Mouse (Mus musculus) myocyte (in vitro differentiated cells): ENCODE results near the gene Gm49384.

ENCODE experiments used
- CEBPB ChIP-seq: IDR thresholded peaks from 2 replicates; pipeline ENCODE4 v1.6.1; 2011; ENCODE audit warnings: mild to moderate bottlenecking, moderate library complexity; ENCODE audit not compliant: poor library complexity, insufficient read depth, severe bottlenecking
- E2F4 ChIP-seq: IDR thresholded peaks from one replicate; pipeline ENCODE4 v1.6.1; 2011; ENCODE audit warnings: mild to moderate bottlenecking, control low read depth, moderate library complexity; ENCODE audit not compliant: insufficient read depth
- MAX ChIP-seq: IDR thresholded peaks from one replicate; pipeline ENCODE4 v1.6.1; 2011; ENCODE audit warnings: low read depth, mild to moderate bottlenecking, control low read depth
- MYOD1 ChIP-seq, 3 experiments: IDR thresholded peaks; one replicate each; pipeline ENCODE4 v1.6.1; 2011; ENCODE audit warnings: control low read depth in 2 of 3, low read depth in 2 of 3, mild to moderate bottlenecking in 2 of 3, moderate library complexity in 1 of 3; ENCODE audit not compliant: insufficient read length in 2 of 3, control insufficient read depth in 1 of 3
- MYOG ChIP-seq, 3 experiments: IDR thresholded peaks; one replicate each; pipeline ENCODE4 v1.6.1; 2011; ENCODE audit warnings: control low read depth in 2 of 3, low read depth in 2 of 3, mild to moderate bottlenecking in 2 of 3; ENCODE audit not compliant: insufficient read length in 2 of 3, control insufficient read depth in 1 of 3, insufficient read depth in 1 of 3
- POLR2A ChIP-seq: IDR thresholded peaks from one replicate; pipeline ENCODE4 v1.6.1; 2011; ENCODE audit warnings: low read depth, mild to moderate bottlenecking, control low read depth, moderate library complexity; ENCODE audit not compliant: insufficient read length
- POLR2AphosphoS2 ChIP-seq: IDR thresholded peaks from one replicate; pipeline ENCODE4 v1.6.1; 2011; ENCODE audit warnings: low read depth, control low read depth; ENCODE audit not compliant: insufficient read length
- TCF3 ChIP-seq: IDR thresholded peaks from one replicate; pipeline ENCODE4 v1.6.1; 2011; ENCODE audit warnings: low read depth, control low read depth; ENCODE audit not compliant: insufficient read length

DNA sequence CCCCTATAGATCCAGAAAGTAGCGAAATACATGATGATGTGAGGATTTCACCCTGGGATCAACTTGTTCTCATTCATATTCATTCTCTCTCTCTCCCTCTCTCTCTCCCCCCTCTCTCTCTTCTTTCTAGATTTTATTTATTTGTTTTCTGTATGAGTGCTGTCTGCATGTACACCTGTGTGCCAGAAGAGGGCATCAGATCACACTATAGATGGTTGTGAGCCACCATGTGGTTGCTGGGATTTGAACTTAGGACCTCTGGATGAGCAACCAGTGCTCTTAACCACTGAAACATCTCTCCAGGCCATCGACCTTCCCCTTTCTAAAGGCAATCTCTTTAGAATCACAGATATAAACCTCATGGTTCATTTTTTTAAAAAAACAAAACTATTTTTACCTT is 4.5 kb upstream of the Gm49384 start:
- TF ChIP-seq MYOG (IDR thresholded peaks at IDR 0.05; ENCODE audit: control insufficient read depth in 1 of 3, insufficient read depth in 1 of 3, insufficient read length in 2 of 3, low read depth in 2 of 3) (no peak), TCF3 (no peak), MYOD1 (IDR thresholded peaks at IDR 0.05; ENCODE audit: control insufficient read depth in 1 of 3, insufficient read length in 2 of 3, low read depth in 2 of 3) (no peak), POLR2A (no peak), MAX (no peak), CEBPB (no peak), E2F4 (no peak), POLR2AphosphoS2 (no peak)
